Mouse (Mus musculus) cerebellum, postnatal 4 days (tissue): ENCODE results near the gene Limch1.

Experiments used
- DNase-seq, 2 experiments: peaks; one replicate each; pipeline ENCODE4 v3.0.0; 2022; ENCODE audit warnings: low spot score in 2 of 2, mixed read lengths in 1 of 2

The Limch1 gene

GRCm38 (mm10) chr5:66784624-66785361 lies 39.2 kb downstream of the Limch1 start:
- no peak for DNase-seq

GRCm38 (mm10) chr5:66785995-66786620 lies 40.5 kb downstream of the Limch1 start:
- DNase-seq = no peak

GRCm38 (mm10) chr5:66786621-66787061 lies 41.0 kb downstream of the Limch1 start:
- no peak for DNase-seq

GRCm38 (mm10) chr5:66789041-66789440 lies 43.4 kb downstream of the Limch1 start:
- no peak for DNase-seq

GRCm38 (mm10) chr5:66791161-66791560 lies 45.5 kb downstream of the Limch1 start:
- DNase-seq = no peak

GRCm38 (mm10) chr5:66793251-66793650 lies 47.6 kb downstream of the Limch1 start:
- DNase-seq = no peak

GRCm38 (mm10) chr5:66797326-66797725 lies 51.7 kb downstream of the Limch1 start:
- DNase-seq = no peak

GRCm38 (mm10) chr5:66798135-66798534 lies 52.5 kb downstream of the Limch1 start:
- no peak for DNase-seq

- DNase-seq = no peak
Observed at GRCm38 (mm10) chr5:66798591-66799003, 53.0 kb downstream of the Limch1 start.

- DNase-seq = no peak
Observed at GRCm38 (mm10) chr5:66800243-66800642, 54.6 kb downstream of the Limch1 start.

GRCm38 (mm10) chr5:66800977-66801376 lies 55.4 kb downstream of the Limch1 start:
- DNase-seq = no peak

GRCm38 (mm10) chr5:66802196-66802595 lies 56.6 kb downstream of the Limch1 start:
- no peak for DNase-seq

GRCm38 (mm10) chr5:66806335-66806734 lies 60.7 kb downstream of the Limch1 start:
- DNase-seq = no peak

GRCm38 (mm10) chr5:66807737-66808136 lies 62.1 kb downstream of the Limch1 start:
- no peak for DNase-seq

GRCm38 (mm10) chr5:66809016-66809570 lies 63.5 kb downstream of the Limch1 start:
- no peak for DNase-seq

- no peak for DNase-seq
Observed at GRCm38 (mm10) chr5:66810396-66810795, 64.8 kb downstream of the Limch1 start.

- DNase-seq = no peak
Observed at GRCm38 (mm10) chr5:66814674-66815073, 69.0 kb downstream of the Limch1 start.

- DNase-seq = no peak
Observed at GRCm38 (mm10) chr5:66815877-66816276, 70.2 kb downstream of the Limch1 start.

GRCm38 (mm10) chr5:66816751-66817150 lies 71.1 kb downstream of the Limch1 start:
- DNase-seq = no peak

- no peak for DNase-seq
Observed at GRCm38 (mm10) chr5:66817184-66817956, 71.7 kb downstream of the Limch1 start.

GRCm38 (mm10) chr5:66822500-66823205 lies 77.0 kb downstream of the Limch1 start:
- DNase-seq = no peak

GRCm38 (mm10) chr5:66825586-66825985 lies 80.0 kb downstream of the Limch1 start:
- no peak for DNase-seq
